Mouse (Mus musculus): Measurements from ENCODE around the gene Map3k5.

Gene Map3k5

GRCm38 (mm10) chr10:19934384-19935294 lies at the start of gene Map3k5:
Map3k5 (plus strand) TSS chr10:19934472.
- Histone ChIP-seq H3K27me3 (ENCODE audit: control insufficient read depth, insufficient read depth, low read length, poor library complexity, severe bottlenecking) (no peaks in the 10 kb centered on the region), H3K36me3 (ENCODE audit: control insufficient read depth, insufficient read depth, low read length, poor library complexity, severe bottlenecking) (no peaks in the 10 kb centered on the region)
- DNase-seq (ENCODE audit: low read depth, low spot score), result peak; percentile 56

DNA sequence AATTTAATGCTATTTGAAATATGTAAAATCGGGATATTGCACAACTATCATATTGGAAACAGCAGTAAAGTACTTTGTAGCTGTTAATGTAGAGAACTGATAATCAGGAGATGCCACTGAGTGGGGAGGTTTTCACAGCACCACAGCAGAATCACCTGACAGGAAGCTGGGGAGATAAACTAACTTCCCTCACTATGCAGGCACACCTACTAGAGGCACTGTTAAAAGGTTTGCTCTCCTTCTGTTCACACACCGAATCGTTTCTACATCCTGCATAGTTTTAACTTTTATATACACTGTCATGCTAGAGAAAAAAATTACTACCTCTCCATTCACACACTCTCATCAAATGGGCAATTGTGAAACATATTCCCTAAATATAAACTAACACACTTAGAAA lies 48.0 kb upstream of the Map3k5 start:
- Histone ChIP-seq H3K36me3 (ENCODE audit: control insufficient read depth, insufficient read depth, low read length, poor library complexity, severe bottlenecking) (no peaks in the 10 kb centered on the region; the same call in 1 of the 2 replicates), H3K27me3 (ENCODE audit: control insufficient read depth, insufficient read depth, low read length, poor library complexity, severe bottlenecking) (no peaks in the 10 kb centered on the region)
- no peak for DNase-seq (ENCODE audit: low read depth, low spot score)

- Histone ChIP-seq H3K36me3 (ENCODE audit: control insufficient read depth, insufficient read depth, low read length, poor library complexity, severe bottlenecking) (no peaks in the 10 kb centered on the region), H3K27me3 (ENCODE audit: control insufficient read depth, insufficient read depth, low read length, poor library complexity, severe bottlenecking) (no peaks in the 10 kb centered on the region)
- DNase-seq (ENCODE audit: low read depth, low spot score), result no peak
Observed at GRCm38 (mm10) chr10:19889908-19890307, 44.4 kb upstream of the Map3k5 start.

DNA sequence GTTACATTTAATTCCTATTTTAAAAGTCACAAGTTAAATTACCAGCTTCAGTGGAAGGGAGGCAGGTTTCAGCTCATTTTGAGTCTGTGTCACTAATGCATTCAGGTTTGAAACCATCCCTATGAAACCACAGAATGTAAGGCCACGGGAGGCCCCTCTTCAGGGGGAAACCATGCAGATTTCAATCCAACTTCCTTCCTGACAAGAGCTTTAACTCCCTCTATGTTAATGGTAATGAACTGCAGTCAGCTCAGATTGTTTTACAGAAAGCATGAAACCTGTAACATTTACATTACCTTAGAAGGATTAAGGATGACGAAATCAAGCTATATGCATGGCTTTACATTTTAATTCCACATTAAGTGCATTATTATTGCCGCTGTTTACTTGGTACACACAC lies 42.6 kb upstream of the Map3k5 start:
- no peaks in the 10 kb centered on the region for H3K27me3 ChIP-seq (ENCODE audit: control insufficient read depth, insufficient read depth, low read length, poor library complexity, severe bottlenecking)
- DNase-seq (ENCODE audit: low read depth, low spot score), result no peak
- H3K36me3 ChIP-seq (ENCODE audit: control insufficient read depth, insufficient read depth, low read length, poor library complexity, severe bottlenecking), result no peaks in the 10 kb centered on the region

GRCm38 (mm10) chr10:19893146-19893545 lies 41.1 kb upstream of the Map3k5 start:
- DNase-seq (ENCODE audit: low read depth, low spot score), result no peak
- Histone ChIP-seq H3K36me3 (ENCODE audit: control insufficient read depth, insufficient read depth, low read length, poor library complexity, severe bottlenecking) (no peaks in the 10 kb centered on the region), H3K27me3 (ENCODE audit: control insufficient read depth, insufficient read depth, low read length, poor library complexity, severe bottlenecking) (no peaks in the 10 kb centered on the region)

GRCm38 (mm10) chr10:19893976-19894375 lies 40.3 kb upstream of the Map3k5 start:
- peak; percentile 70 for DNase-seq (ENCODE audit: low read depth, low spot score)

GRCm38 (mm10) chr10:19900191-19900590 lies 34.1 kb upstream of the Map3k5 start:
- H3K36me3 ChIP-seq (ENCODE audit: control insufficient read depth, insufficient read depth, low read length, poor library complexity, severe bottlenecking), result no peaks in the 10 kb centered on the region; the same call in 1 of the 2 replicates
- DNase-seq (ENCODE audit: low read depth, low spot score), result no peak
- H3K27me3 ChIP-seq (ENCODE audit: control insufficient read depth, insufficient read depth, low read length, poor library complexity, severe bottlenecking), result no peaks in the 10 kb centered on the region

More at GRCm38 (mm10) chr10:19893976-19894375, 40.3 kb upstream of the Map3k5 start:
- Histone ChIP-seq H3K36me3 (ENCODE audit: control insufficient read depth, insufficient read depth, low read length, poor library complexity, severe bottlenecking) (no peaks in the 10 kb centered on the region), H3K27me3 (ENCODE audit: control insufficient read depth, insufficient read depth, low read length, poor library complexity, severe bottlenecking) (no peaks in the 10 kb centered on the region)

GRCm38 (mm10) chr10:19901992-19902391 lies 32.3 kb upstream of the Map3k5 start:
- DNase-seq (ENCODE audit: low read depth, low spot score), result no peak
- Histone ChIP-seq H3K27me3 (ENCODE audit: control insufficient read depth, insufficient read depth, low read length, poor library complexity, severe bottlenecking) (no peaks in the 10 kb centered on the region), H3K36me3 (ENCODE audit: control insufficient read depth, insufficient read depth, low read length, poor library complexity, severe bottlenecking) (no peaks in the 10 kb centered on the region; the same call in 1 of the 2 replicates)

- H3K27me3 ChIP-seq (ENCODE audit: control insufficient read depth, insufficient read depth, low read length, poor library complexity, severe bottlenecking), result no peaks in the 10 kb centered on the region
- no peak for DNase-seq (ENCODE audit: low read depth, low spot score)
- H3K36me3 ChIP-seq (ENCODE audit: control insufficient read depth, insufficient read depth, low read length, poor library complexity, severe bottlenecking), result no peaks in the 10 kb centered on the region; the same call in 1 of the 2 replicates
Observed at GRCm38 (mm10) chr10:19904077-19904820, 30.0 kb upstream of the Map3k5 start.

DNA sequence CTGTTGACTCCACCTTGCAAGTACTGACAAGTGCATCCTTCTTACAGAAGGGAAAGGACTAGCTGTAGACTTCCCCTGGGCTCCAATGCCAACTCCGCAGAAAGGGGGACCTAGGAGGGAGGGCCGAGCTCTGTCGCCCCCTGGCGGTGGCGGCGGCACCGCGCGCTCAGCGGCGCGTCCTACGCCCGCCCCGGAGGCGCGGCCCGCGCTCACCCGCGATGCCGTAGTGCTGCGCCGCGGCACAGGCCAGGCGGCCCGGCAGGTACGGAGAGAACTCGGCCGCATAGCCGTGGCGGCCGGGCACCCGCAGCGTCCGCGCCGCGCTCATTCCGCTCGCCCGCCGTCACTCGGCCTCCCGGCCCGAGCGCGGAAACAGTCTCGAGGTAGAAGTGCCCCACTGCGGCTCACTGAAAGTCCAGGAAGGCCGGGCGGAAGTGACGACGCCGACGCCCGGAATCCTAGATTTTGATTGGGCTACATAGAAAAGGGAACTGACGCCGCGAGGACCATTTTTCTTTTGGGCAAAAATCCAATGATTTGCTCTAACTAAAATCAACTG lies 26.9 kb upstream of the Map3k5 start, which contains the start of gene Pex7:
Pex7 (minus strand) TSS at position 444 of the 559 bp plus-strand sequence.
- no peaks in the 10 kb centered on the region for H3K36me3 ChIP-seq (ENCODE audit: control insufficient read depth, insufficient read depth, low read length, poor library complexity, severe bottlenecking)
- no peaks in the 10 kb centered on the region for H3K27me3 ChIP-seq (ENCODE audit: control insufficient read depth, insufficient read depth, low read length, poor library complexity, severe bottlenecking)
- peak; percentile 95 for DNase-seq (ENCODE audit: low read depth, low spot score)

DNA sequence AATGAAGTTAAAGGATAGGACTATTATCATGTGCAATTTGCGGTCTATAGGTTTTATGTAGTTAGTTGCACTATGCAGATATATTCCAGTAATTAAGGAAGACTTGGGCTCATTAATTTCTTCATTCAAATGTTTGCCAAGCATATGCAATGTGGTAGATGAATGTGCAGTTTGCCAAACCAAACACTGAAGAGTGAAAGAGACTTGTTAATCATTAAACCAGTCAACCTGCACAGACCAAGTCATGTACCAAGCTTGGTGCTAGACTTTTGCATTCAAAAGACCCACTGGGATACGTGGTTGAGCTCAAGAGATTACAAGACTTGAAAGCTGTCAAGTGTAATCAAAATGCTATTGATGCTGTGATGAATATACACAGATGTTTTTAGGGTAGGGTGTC lies 26.2 kb upstream of the Map3k5 start:
- no peaks in the 10 kb centered on the region for H3K36me3 ChIP-seq (ENCODE audit: control insufficient read depth, insufficient read depth, low read length, poor library complexity, severe bottlenecking)
- no peaks in the 10 kb centered on the region for H3K27me3 ChIP-seq (ENCODE audit: control insufficient read depth, insufficient read depth, low read length, poor library complexity, severe bottlenecking)
- DNase-seq (ENCODE audit: low read depth, low spot score), result no peak

- Histone ChIP-seq H3K27me3 (ENCODE audit: control insufficient read depth, insufficient read depth, low read length, poor library complexity, severe bottlenecking) (no peaks in the 10 kb centered on the region), H3K36me3 (ENCODE audit: control insufficient read depth, insufficient read depth, low read length, poor library complexity, severe bottlenecking) (no peaks in the 10 kb centered on the region)
- DNase-seq (ENCODE audit: low read depth, low spot score), result no peak
Observed at GRCm38 (mm10) chr10:19910516-19910915, 23.8 kb upstream of the Map3k5 start.

DNA sequence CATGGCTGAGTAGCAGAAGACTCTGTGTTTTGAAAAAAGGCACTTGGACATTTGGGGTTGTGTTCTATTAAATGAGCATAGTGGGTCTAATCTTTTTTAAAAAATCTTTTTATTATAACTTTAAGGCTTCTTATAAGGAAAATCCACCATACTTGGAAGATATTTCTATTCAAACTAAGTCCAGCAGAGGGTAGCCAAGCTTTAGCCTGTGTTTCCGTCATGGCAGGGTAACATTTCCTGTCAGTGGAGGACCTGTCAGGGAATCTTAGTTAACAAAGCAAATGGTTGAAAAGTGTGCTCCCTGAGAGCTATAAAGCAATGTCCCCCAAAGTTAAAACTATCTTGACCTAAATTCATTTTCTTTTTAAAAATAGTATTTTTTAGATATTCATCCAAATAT lies 22.7 kb upstream of the Map3k5 start:
- Histone ChIP-seq H3K27me3 (ENCODE audit: control insufficient read depth, insufficient read depth, low read length, poor library complexity, severe bottlenecking) (no peaks in the 10 kb centered on the region), H3K36me3 (ENCODE audit: control insufficient read depth, insufficient read depth, low read length, poor library complexity, severe bottlenecking) (no peaks in the 10 kb centered on the region)
- peak; percentile 62 for DNase-seq (ENCODE audit: low read depth, low spot score)

DNA sequence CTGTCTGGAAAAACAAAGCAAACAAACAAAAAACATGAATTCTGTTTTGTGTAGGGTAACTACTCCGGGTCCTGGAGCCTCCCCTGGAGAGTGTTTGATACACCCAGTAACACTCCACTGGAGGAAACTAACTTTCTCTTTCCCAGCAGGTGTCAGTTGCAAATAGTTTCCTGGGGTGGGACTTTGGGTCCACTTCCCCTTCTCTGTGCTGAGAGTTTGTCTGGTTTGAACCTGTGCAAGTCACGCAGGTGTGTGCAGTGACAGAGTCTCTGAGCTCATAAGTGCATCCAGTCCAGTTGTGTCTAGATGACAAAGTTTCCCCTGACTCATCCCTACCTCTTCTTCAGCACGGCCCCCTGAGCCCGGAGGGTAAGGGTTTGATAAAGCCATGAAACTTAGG lies 20.5 kb upstream of the Map3k5 start:
- Histone ChIP-seq H3K27me3 (ENCODE audit: control insufficient read depth, insufficient read depth, low read length, poor library complexity, severe bottlenecking) (no peaks in the 10 kb centered on the region), H3K36me3 (ENCODE audit: control insufficient read depth, insufficient read depth, low read length, poor library complexity, severe bottlenecking) (no peaks in the 10 kb centered on the region)
- DNase-seq (ENCODE audit: low read depth, low spot score), result peak; percentile 70

DNA sequence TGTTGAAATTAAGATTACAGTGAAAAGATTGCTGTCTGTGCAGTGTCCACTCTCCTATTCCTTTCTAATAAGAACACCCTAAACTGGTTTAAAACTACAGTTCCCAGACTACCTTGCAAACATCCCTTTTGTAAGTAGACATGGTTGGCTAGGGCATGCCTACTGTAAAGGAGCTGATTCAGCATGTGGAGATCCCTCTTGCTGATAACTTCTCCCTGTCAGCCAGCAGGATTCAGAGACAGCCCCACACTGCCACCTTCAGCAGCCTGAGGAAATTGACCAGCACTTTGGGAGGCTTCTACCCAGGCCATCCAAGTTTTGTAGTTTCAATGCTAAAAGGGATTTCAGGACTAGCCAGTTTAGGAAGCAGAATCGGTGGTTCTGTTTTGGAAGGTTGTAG lies 19.0 kb upstream of the Map3k5 start:
- Histone ChIP-seq H3K27me3 (ENCODE audit: control insufficient read depth, insufficient read depth, low read length, poor library complexity, severe bottlenecking) (no peaks in the 10 kb centered on the region), H3K36me3 (ENCODE audit: control insufficient read depth, insufficient read depth, low read length, poor library complexity, severe bottlenecking) (no peaks in the 10 kb centered on the region)
- peak; percentile 42 for DNase-seq (ENCODE audit: low read depth, low spot score)

Measured in splenic B cell, adult 2 months (primary cell).